Mouse (Mus musculus) kidney, postnatal 36 days (tissue): ENCODE data around the gene Slc8a2.

Experiments used
- DNase-seq, 2 experiments: peaks; one replicate each; pipeline ENCODE4 v3.0.0; 2021 to 2022; ENCODE audit warnings: mixed read lengths in 2 of 2

The Slc8a2 gene

DNA sequence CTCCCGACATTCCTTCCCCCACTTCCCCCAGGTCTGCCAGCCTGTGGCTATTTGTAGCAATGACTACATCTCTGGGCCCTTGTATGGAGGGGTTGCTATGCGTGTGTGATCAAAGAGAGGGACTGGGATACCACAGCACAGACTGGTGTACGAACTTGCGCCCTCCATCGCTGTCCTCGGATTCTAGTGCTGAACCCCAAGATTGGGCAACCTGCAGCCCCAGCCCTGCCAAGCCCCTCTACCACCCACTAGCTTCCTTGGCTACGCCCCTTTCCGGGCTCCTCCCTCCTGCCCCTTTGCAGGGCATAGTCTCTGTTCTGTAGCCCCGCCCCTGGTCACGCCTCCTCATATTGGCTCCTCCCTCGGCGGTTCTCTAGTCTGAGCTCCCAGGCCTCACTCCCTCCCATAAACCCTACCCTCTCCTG, at the start of gene Slc8a2:
Slc8a2 (plus strand) TSS at position 406 of the 425 bp plus-strand sequence.
- DNase-seq, result peak; percentile 70 to 83

DNA sequence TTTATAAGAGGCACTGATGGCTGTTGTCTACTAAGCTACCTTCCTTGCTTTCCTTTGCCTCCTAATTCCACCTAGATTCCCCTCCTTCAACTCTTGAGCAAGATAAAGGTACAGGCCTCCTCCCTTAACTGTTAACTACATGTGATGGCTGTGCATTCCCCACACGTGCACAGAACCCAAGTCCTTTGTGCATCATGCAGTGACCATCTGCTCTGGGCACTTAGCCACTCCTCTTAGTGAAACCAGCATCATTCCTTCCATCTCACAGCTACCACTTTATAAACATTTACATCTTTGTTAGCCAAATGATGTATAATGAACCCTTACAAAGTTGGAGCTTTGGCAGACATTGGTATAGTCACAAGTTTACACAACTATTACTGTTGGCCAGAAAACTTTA, 49.7 kb upstream of the Slc8a2 start:
- DNase-seq, result no peak

GRCm38 (mm10) chr7:16080581-16080980, 49.0 kb upstream of the Slc8a2 start:
- DNase-seq, result no peak

DNA sequence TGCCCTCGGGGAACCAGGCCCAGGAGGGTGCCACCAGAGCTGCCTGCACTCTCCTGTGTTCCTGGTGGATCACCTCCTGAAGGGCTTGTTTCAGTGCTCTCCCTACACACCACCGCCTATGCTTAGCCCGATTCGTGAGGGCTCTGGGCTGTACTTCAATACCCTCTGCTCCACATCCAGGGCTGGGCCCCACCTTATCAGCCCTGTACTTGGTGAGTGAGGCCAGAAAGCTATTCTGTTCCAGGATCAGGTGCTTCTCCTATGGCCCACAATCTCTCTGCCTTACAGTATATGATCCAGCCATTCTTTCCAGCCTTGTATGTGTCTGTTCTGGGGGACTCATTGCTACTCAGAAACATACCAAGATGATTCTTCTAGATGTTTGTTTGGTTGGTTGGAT, 46.3 kb upstream of the Slc8a2 start:
- DNase-seq, result no peak

- no peak for DNase-seq
Observed at GRCm38 (mm10) chr7:16087587-16087986, 42.0 kb upstream of the Slc8a2 start.

DNA sequence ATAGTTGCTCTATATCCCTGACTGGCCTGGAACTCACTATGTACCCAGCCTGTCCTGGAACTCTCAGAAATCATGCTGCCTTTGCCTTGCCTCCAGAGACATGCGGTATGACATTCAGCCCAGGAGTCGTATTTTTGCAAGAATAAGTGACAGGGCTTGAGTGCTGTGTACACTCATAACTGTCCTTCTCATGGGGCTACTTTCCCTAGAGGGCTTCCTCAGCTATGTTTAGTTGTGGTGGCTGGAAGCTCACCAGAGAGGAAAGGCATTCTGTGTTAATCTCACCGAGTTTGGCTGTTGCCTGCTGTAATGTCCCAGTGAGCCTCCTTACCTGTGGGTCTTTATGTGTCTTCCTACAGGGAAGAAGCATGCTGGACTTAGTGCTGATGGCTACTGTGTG, 35.0 kb upstream of the Slc8a2 start:
- DNase-seq, result no peak

GRCm38 (mm10) chr7:16098021-16099017, 31.3 kb upstream of the Slc8a2 start, which contains the start of gene Napa:
TSS of gene Napa (plus strand) at chr7:16098458.
- peak; percentile 99 to 100 for DNase-seq

DNA sequence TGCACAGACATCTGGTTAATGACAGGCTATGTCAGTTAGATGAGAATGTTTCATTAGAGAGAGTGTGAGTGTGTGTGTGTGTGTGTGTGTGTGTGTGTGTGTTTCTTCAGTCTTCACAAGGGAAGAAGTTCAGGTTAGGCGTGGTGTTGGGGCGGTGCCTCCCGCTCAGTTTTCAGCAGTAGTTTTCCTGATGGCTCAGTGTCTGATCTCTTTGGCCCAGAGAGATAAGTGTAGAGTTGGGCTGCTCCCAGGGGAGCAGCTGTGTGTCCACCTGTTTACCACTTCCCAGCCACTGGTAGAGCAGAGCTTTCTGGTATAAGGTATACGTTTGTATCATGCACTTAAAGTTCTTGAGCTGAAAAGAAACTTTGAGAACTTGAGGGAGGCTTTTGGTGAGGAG, 29.7 kb upstream of the Slc8a2 start:
- DNase-seq, result no peak

DNA sequence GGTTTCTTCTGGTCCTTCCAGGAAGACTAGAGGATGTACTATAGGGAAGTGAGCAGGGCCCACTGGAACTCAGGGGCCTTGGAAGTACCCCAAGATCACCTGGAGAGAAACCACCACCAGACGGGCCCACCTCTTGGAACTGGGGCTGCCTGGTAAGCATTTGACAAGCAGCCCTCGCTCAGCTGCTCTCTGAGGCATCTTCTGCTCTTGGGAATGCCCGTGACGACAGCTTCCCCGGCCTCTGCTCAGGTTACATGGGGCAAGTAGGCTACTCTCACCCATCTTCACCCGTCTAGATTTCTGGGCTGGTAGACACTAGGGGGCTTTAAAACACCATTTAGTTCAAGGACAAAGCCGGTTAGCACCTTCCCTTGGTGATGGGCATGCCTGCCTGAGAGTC, 28.5 kb upstream of the Slc8a2 start:
- DNase-seq, result no peak

- DNase-seq, result no peak
Observed at GRCm38 (mm10) chr7:16101726-16102475, 27.7 kb upstream of the Slc8a2 start.

- DNase-seq, result no peak
Observed at GRCm38 (mm10) chr7:16102686-16103226, 26.9 kb upstream of the Slc8a2 start.

DNA sequence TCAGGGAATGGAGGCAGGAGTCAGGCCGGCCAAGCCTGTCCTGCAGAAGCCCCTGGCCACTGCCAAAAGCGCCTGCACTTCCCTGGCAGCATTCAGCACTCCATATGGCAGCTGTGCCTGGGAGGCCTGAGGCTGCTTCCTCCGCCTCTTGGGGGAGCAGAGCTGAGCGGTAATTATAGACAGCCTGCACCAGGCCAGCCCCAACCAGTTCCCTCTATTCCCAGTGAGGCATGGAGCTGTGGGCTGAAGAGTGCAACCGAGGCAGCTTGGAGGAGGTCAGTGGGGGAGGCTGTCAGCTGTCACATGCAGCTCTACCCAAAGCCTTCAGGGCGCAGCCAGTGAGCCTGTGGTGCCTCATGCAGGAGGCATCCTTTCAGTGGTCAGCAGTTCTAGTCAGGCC, 25.9 kb upstream of the Slc8a2 start:
- no peak for DNase-seq

- DNase-seq, result no peak
Observed at GRCm38 (mm10) chr7:16104611-16105388, 24.8 kb upstream of the Slc8a2 start.

GRCm38 (mm10) chr7:16108886-16109542, 20.6 kb upstream of the Slc8a2 start:
- DNase-seq, result no peak

GRCm38 (mm10) chr7:16110158-16110557, 19.5 kb upstream of the Slc8a2 start:
- no peak for DNase-seq

DNA sequence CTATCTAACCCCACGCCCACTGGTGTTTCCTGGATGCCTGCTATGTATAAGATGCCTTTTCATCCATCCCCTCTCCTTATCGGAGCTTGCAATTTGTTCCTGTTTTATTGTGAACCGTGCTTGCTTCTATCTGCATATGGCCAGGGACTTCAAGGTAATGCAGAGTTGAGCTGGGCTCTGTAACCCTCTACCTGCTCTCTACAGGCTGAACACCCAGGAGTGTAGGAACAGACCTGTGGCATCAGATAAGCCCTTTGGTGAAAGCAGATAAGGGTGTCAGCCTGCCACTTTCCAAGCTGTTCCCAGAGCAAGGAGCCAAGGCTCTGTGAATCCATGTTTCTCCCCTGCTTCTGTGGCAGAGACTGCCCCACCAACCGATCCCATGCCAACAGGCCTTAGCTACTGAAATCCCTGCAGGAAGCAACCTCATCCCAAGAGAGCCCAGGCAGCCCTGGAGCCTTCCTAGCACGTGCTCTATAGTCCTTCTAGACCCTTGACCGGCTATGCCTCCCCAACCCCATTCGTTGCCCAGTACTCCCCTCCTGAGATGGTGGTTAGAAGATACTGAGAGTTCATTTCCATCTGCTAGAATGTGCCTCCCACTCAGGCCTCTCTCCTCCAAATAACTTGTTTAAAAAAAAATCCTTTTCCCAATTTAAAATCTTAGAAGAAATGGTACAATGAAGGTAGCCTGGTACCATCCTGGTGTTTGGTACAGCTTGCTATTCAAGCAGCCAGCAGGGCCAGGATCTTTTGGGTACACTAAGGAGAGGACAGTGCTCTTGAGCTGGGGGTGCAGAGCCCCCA, 18.1 kb upstream of the Slc8a2 start:
- DNase-seq, result no peak

- DNase-seq, result no peak
Observed at GRCm38 (mm10) chr7:16116418-16116817, 13.2 kb upstream of the Slc8a2 start.

GRCm38 (mm10) chr7:16117100-16117499, 12.5 kb upstream of the Slc8a2 start:
- no peak for DNase-seq

- DNase-seq, result peak; percentile 92
Observed at GRCm38 (mm10) chr7:16119569-16120261, 9.9 kb upstream of the Slc8a2 start, which contains the start of gene Kptn. TSS of gene Kptn (plus strand) at chr7:16119895.

- DNase-seq, result no peak
Observed at GRCm38 (mm10) chr7:16120262-16120600, 9.4 kb upstream of the Slc8a2 start.
